Mouse (Mus musculus): ENCODE results near the gene Clstn1.
"Not testable (repeated sequence)": the region's sequence is repeated elsewhere in the genome, so short reads cannot be mapped to it uniquely, and the experiment has no call there.

Clstn1 gene

DNA sequence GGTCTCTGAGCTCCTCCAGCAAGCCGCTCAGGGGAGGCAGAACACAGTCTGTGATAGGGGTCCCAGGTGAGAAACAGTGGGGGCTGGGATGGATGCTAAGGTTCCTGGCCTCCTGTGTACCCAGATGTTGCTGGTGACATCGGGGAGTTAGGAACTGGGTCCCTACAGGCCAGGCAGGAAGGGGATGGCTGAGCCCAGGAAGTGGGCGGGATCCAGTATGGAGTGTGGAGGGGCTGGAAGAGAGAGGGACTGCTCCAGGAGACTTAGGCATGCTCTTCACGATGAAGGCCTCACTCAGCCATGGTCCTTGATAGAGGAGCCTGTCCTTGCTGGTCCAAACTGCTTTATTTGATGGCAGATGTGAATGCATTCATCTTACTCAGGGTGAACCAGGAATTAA, 13.9 kb downstream of the Clstn1 start:
- no peak for DNase-seq (ENCODE audit: low spot score)

DNA sequence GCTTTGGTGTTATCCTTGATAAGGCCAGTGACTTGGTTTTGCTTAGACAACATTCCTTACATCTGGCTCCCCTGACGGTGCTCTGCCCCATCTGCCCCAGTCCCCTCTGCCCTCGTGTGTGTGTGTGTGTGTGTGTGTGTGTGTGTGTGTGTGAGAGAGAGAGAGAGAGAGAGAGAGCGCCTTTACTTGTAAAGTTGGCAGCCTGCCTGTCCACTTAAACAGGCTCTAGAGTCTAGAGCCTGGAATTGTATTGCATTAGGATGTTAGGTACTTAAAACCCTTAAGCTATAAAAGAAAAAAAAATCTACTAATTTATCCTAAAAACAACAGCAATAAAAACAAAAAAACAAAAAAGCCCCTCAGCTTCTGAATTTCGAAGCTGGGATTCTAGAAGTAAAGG, 15.2 kb downstream of the Clstn1 start:
- peak; percentile 16 for DNase-seq (ENCODE audit: low spot score)

DNA sequence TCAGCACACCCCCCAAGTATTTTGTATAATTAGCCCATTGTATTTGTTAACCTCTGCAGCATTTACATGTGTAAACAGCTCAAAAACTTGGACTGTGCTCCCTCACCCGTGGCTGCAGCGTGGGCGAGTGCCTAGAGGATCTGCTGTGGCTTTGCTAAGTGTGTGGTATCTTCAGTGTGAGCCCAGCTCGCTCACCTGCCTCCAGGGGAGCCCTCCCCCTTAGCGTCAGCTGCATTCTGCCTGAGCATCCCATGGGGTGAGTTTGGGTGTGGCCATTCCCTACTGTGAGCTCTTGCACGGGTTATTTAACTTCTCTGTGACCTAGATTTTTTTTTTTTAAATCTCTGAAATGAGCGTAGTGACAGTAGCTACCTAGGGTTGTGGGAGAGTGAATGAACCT, 16.0 kb downstream of the Clstn1 start:
- no peak for DNase-seq (ENCODE audit: low spot score)

- DNase-seq (ENCODE audit: low spot score): no peak
Measured at GRCm38 (mm10) chr4:149603860-149604259, 17.6 kb downstream of the Clstn1 start.

DNA sequence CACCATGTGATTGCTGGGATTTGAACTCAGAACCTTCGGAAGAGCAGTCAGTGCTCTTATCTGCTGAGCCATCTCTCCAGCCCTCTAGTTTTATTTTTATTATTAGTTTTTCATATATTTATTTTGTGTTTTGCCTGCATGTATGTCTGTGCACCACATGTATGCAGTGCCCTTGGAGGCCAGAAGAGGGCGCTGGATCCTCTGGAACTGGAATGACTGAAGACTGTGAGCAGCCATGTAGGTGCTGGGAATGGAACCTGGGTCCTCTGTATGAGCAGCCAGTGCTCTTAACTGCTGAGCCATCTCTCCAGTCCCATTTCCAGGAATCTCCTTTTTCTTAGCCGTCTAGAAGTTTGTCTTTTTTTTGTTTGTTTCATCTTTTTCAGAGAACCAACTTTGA, 18.2 kb downstream of the Clstn1 start:
- DNase-seq (ENCODE audit: low spot score): no peak

- no peak for DNase-seq (ENCODE audit: low spot score)
Measured at GRCm38 (mm10) chr4:149606056-149606455, 19.8 kb downstream of the Clstn1 start.

DNA sequence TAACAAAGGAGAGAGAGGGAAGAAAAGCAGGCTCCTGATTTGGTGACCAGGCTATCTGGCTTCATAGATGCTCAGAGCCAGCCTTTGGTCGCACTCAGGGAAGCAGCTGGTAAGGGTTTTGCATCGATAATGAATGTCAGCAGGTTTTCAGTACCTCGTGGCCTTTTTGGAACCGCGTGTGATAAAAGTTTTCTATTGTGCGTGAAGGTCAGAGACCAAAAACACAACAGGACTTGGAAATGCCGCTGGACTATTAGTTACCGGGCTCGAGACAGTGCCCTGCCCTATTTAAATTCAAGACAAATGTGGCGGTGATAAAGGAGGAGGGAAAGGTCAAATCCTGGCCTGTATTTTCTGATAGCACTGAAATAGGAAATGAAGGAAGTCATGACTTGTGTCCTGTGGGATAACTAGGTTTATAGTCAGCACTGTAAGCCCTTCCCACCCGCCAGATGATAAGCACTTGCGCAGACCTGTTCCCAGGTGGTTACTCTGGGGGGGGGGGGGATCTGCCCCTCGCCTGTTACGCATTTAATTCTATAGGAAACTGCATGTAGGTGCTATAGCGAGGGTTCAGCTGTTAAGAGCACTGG, 20.6 kb downstream of the Clstn1 start:
- DNase-seq (ENCODE audit: low spot score): no peak

- DNase-seq (ENCODE audit: low spot score): no peak
Measured at GRCm38 (mm10) chr4:149607591-149608308, 21.5 kb downstream of the Clstn1 start.

DNA sequence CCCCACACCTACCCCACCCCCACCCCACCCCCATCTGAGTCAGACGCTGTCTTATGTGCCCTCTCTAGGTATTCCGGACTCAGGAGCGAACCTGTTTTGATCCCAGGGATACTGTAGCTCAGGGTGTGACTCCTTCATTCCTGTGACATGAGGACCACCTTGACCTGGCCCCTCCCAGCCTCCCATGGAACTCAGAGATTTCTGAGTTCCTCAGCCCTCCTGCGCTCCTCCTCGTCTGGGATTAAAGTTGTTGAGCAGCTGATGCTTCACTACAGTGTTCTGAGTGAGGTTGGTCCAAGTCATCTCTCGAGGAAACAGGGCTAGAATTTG, 22.0 kb downstream of the Clstn1 start:
- no peak for DNase-seq (ENCODE audit: low spot score)

DNA sequence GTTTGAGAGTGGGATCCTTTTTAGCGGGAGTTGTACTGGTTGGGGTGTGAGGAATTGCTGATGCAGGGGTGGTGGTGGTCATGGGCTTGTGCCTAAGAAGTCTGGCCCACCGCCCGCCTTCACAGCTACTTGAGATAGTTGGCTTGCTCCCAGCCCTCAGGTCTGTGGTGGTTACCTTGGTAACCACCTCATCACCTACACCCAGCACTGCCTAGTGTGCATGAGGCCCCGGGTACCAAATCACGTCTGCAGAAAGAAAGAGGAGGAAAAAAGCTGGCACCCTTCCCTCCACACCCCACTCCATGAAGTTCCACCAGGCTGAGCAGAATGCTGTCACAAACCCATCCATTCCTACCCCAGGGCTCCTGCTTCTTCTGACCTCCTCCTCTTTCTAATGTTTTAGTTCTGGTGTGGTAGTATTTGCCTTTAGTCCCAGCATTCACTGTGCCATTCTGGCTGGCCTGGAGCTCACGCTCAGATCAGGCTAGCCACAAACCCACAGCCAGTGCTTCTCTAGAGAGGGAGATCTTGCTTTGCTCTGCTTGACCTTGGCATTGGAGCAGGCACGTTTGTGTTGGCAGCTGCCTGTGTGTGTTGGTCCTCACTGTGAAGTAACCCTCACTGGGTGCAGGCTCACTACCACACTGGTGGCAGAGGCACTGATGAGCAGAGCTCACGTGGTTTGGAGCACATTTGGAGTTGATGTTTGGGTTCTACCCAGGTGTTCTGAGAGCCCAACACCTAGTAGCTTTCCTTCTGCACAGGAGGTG, 23.2 kb downstream of the Clstn1 start:
- no peak for DNase-seq (ENCODE audit: low spot score)

GRCm38 (mm10) chr4:149611376-149612044, 25.2 kb downstream of the Clstn1 start:
- peak; percentile 61 for DNase-seq (ENCODE audit: low spot score)

- not testable (repeated sequence) for DNase-seq (ENCODE audit: low spot score)
Measured at GRCm38 (mm10) chr4:149613497-149613896, 27.2 kb downstream of the Clstn1 start.

DNA sequence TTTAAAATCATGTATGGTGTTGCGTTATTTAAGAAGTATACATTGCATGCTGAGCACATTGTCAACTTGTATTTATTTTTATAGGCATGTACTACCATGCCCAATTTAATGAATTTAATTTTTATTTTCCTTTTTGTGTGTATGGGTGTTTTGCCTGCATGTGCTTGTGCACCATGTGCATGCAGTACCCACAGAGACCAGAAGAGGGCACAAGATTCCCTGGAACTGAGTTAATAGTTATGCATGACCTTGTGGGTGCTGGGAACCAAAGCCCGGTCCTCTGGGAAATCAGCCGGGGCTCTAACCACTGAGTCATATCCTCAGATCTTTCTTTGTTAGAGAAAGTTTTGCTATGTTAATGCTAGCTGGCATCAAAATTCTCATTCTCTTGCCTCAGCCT, 28.6 kb downstream of the Clstn1 start:
- DNase-seq (ENCODE audit: low spot score): no peak

DNA sequence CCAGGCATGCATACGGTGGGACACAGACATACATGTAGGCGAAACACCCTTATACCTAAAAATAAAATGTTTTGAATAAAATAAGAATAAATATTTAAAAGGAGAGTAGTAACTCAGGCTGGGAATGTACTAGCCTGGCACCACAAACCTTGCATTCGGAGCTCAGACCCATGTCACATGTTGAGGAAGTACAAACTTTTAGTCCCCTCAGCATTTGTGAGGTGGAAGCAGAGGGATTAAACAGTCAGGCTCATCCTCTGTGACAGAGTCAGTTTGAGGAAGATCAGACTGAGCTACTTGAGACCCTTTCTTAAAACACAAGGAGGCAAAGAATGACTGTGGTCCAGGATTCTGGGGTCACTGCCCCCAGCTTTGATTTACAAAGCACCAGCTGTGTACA, 30.7 kb downstream of the Clstn1 start:
- not testable (repeated sequence) for DNase-seq (ENCODE audit: low spot score)

- DNase-seq (ENCODE audit: low spot score): no peak
Measured at GRCm38 (mm10) chr4:149619988-149620387, 33.7 kb downstream of the Clstn1 start.

GRCm38 (mm10) chr4:149621286-149621685, 35.0 kb downstream of the Clstn1 start:
- DNase-seq (ENCODE audit: low spot score): no peak

DNA sequence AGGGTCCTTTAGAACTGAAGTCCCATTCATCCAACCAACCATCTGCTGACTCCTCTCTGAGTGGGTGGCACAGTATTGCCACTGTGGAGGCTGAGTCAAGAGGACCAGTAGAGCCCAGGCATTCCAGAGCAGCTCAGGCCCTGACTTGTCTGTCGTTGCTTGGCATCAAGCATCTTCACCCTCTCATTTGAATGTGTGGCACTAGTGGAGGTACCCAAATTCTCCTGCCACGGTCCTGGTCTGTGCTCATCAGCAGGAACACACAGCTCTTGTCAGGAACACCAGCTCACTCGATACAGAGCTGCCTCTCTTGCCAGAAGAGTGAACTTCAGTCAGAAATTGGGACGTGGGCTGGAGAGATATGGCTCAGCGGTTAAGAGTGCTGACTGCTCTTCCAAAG, 37.4 kb downstream of the Clstn1 start:
- no peak for DNase-seq (ENCODE audit: low spot score)

GRCm38 (mm10) chr4:149626809-149627208, 40.5 kb downstream of the Clstn1 start:
- no peak for DNase-seq (ENCODE audit: low spot score)

- DNase-seq (ENCODE audit: low spot score): peak; percentile 16
Measured at GRCm38 (mm10) chr4:149628372-149628771, 42.1 kb downstream of the Clstn1 start.

- no peak for DNase-seq (ENCODE audit: low spot score)
Measured at GRCm38 (mm10) chr4:149628810-149629209, 42.5 kb downstream of the Clstn1 start.

DNA sequence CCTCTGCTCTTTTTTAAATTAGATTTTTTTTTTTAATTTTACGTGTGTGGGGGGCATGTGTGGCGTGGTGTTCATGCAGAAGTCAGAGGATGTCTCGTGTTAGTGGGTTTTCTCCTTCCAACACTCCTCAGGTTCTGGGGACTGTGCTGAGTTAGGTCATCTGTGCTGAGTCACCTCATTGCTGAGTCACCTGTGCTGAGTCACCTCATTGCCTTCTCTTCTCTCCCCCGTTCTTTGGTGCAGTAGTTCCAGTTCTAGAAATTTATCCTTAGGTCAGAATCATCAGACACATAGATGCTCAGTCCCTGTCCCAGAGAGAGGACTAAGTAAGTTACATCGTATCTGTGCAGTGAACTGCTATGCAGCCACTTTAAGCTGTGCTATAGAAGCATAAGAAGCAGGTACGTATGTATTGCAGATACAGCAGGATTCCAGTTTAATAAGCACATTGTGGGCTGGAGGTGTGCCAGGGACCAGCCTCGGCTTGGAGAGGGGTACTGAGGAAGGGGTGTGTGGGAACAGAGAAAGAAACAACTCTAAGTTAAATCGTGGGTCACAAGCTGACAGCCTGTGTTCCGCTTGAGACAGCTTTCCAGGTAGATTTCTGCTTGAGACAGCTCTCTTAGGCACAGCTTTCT, 46.5 kb downstream of the Clstn1 start:
- DNase-seq (ENCODE audit: low spot score): no peak

DNA sequence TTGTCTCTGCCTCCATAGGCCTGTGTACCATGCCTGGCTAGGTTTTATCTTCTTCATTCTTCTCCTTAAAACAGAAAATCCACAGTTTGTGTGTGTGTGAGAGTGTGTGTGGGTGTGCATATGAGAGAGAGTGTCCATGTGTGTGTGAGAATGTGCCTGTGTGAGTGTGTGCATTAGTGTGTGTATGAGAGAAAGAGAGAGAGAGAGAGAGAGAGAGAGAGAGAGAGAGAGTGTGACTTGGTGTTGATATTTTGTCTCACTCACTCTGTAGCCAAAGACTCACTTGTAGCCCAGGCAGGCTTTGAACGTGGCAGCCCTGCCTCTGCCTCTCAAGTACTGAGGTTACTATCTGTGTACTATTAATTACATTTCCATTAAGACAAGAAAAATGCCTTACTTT, 47.9 kb downstream of the Clstn1 start:
- no peak for DNase-seq (ENCODE audit: low spot score)
